Mouse (Mus musculus): ENCODE results near the gene Dnah14. TPM values are rescaled to one million over a fixed set of nuclear protein-coding genes. Genes with fewer than 3 reads are reported as not detected.

Dnah14 gene
- polyA plus RNA-seq, 2 experiments = 0.53 to 2.0 TPM

GRCm38 (mm10) chr1:181628276-181628675, 51.9 kb downstream of the Dnah14 start:
- Histone ChIP-seq H3K9ac (ENCODE audit: low read depth, low read length, severe bottlenecking) (no peak overlapping the region), H3K36me3 (ENCODE audit: control insufficient read depth, insufficient read depth, low read length) (no peaks in the 10 kb centered on the region), H3K4me2 (replicated peaks; ENCODE audit: low read depth, low read length, severe bottlenecking) (no peak overlapping the region), H3K27me3 (ENCODE audit: control insufficient read depth, insufficient read depth, low read length) (no peaks in the 10 kb centered on the region), H3K4me3 (replicated peaks; ENCODE audit: low read length) (no peak overlapping the region), H3K27ac (replicated peaks; ENCODE audit: low read depth, low read length) (no peak overlapping the region), H3K4me1 (ENCODE audit: control insufficient read depth, insufficient read depth, low read length) (peaks cover 6% of the 10 kb centered on the region; the same call in 1 of the 2 replicates), H3K9me3 (ENCODE audit: control insufficient read depth, low read length) (no peaks in the 10 kb centered on the region)
- ATAC-seq (ENCODE audit: low FRiP score, low read depth) (no peak), DNase-seq (ENCODE audit: low spot score) (no peak)
- TF ChIP-seq POLR2A (IDR thresholded peaks at IDR 0.05; ENCODE audit: borderline replicate concordance, extremely low read depth, insufficient read depth, insufficient read length) = no peak
- WGBS = 25% methylated on average over 6 of the region's 6 CpGs

- Histone ChIP-seq H3K36me3 (ENCODE audit: control insufficient read depth, insufficient read depth, low read length) (no peaks in the 10 kb centered on the region), H3K9ac (ENCODE audit: low read depth, low read length, severe bottlenecking) (no peak overlapping the region), H3K27me3 (ENCODE audit: control insufficient read depth, insufficient read depth, low read length) (0 out of 2 replicates have a peak, but pooled peaks cover 3% of the 10 kb centered on the region), H3K9me3 (ENCODE audit: control insufficient read depth, low read length) (no peaks in the 10 kb centered on the region), H3K4me3 (replicated peaks; ENCODE audit: low read length) (no peak overlapping the region), H3K27ac (replicated peaks; ENCODE audit: low read depth, low read length) (no peak overlapping the region), H3K4me2 (replicated peaks; ENCODE audit: low read depth, low read length, severe bottlenecking) (no peak overlapping the region), H3K4me1 (ENCODE audit: control insufficient read depth, insufficient read depth, low read length) (peaks cover 6% of the 10 kb centered on the region; the same call in 1 of the 2 replicates)
- DNase-seq (ENCODE audit: low spot score) (no peak), ATAC-seq (ENCODE audit: low FRiP score, low read depth) (no peak)
- WGBS = 39% methylated on average over 4 of the region's 4 CpGs
- TF ChIP-seq POLR2A (IDR thresholded peaks at IDR 0.05; ENCODE audit: borderline replicate concordance, extremely low read depth, insufficient read depth, insufficient read length) = no peak
These were observed 55.0 kb downstream of the Dnah14 start for GRCm38 (mm10) chr1:181631371-181631770.

GRCm38 (mm10) chr1:181637997-181638713, 61.8 kb downstream of the Dnah14 start:
- H3K27me3 ChIP-seq (ENCODE audit: control insufficient read depth, insufficient read depth, low read length) = 0 out of 2 replicates have a peak, but pooled peaks cover 3% of the 10 kb centered on the region
- H3K9ac ChIP-seq (ENCODE audit: low read depth, low read length, severe bottlenecking) = no peak overlapping the region
- no peak overlapping the region for H3K4me3 ChIP-seq (replicated peaks; ENCODE audit: low read length)
- H3K27ac ChIP-seq (replicated peaks; ENCODE audit: low read depth, low read length) = no peak overlapping the region
- no peaks in the 10 kb centered on the region for H3K36me3 ChIP-seq (ENCODE audit: control insufficient read depth, insufficient read depth, low read length)
- 78% methylated on average over 12 of the region's 12 CpGs for WGBS
- DNase-seq (ENCODE audit: low spot score) (no peak), ATAC-seq (ENCODE audit: low FRiP score, low read depth) (no peak)
- H3K9me3 ChIP-seq (ENCODE audit: control insufficient read depth, low read length) = no peaks in the 10 kb centered on the region
- TF ChIP-seq POLR2A (IDR thresholded peaks at IDR 0.05; ENCODE audit: borderline replicate concordance, extremely low read depth, insufficient read depth, insufficient read length) = no peak
- H3K4me1 ChIP-seq (ENCODE audit: control insufficient read depth, insufficient read depth, low read length) = no peaks in the 10 kb centered on the region
- no peak overlapping the region for H3K4me2 ChIP-seq (replicated peaks; ENCODE audit: low read depth, low read length, severe bottlenecking)

- no peaks in the 10 kb centered on the region for H3K9me3 ChIP-seq (ENCODE audit: control insufficient read depth, low read length)
- no peaks in the 10 kb centered on the region for H3K27me3 ChIP-seq (ENCODE audit: control insufficient read depth, insufficient read depth, low read length)
- H3K27ac ChIP-seq (replicated peaks; ENCODE audit: low read depth, low read length) = no peak overlapping the region
- TF ChIP-seq POLR2A (IDR thresholded peaks at IDR 0.05; ENCODE audit: borderline replicate concordance, extremely low read depth, insufficient read depth, insufficient read length) = no peak
- 76% methylated on average over 2 of the region's 2 CpGs for WGBS
- DNase-seq (ENCODE audit: low spot score) (no peak), ATAC-seq (ENCODE audit: low FRiP score, low read depth) (no peak)
- H3K36me3 ChIP-seq (ENCODE audit: control insufficient read depth, insufficient read depth, low read length) = no peaks in the 10 kb centered on the region
- H3K4me2 ChIP-seq (replicated peaks; ENCODE audit: low read depth, low read length, severe bottlenecking) = no peak overlapping the region
- no peak overlapping the region for H3K9ac ChIP-seq (ENCODE audit: low read depth, low read length, severe bottlenecking)
- no peaks in the 10 kb centered on the region for H3K4me1 ChIP-seq (ENCODE audit: control insufficient read depth, insufficient read depth, low read length)
- H3K4me3 ChIP-seq (replicated peaks; ENCODE audit: low read length) = no peak overlapping the region
These were observed 64.0 kb downstream of the Dnah14 start for GRCm38 (mm10) chr1:181640383-181640782.

- 48% methylated on average over 8 of the region's 8 CpGs for WGBS
- no peak overlapping the region for H3K4me3 ChIP-seq (replicated peaks; ENCODE audit: low read length)
- no peak for ATAC-seq (ENCODE audit: low FRiP score, low read depth)
- DNase-seq (ENCODE audit: low spot score) = no peak
- H3K9ac ChIP-seq (ENCODE audit: low read depth, low read length, severe bottlenecking) = no peak overlapping the region
- H3K27ac ChIP-seq (replicated peaks; ENCODE audit: low read depth, low read length) = no peak overlapping the region
- TF ChIP-seq POLR2A (IDR thresholded peaks at IDR 0.05; ENCODE audit: borderline replicate concordance, extremely low read depth, insufficient read depth, insufficient read length) = no peak
- no peak overlapping the region for H3K4me2 ChIP-seq (replicated peaks; ENCODE audit: low read depth, low read length, severe bottlenecking)
- H3K27me3 ChIP-seq (ENCODE audit: control insufficient read depth, insufficient read depth, low read length) = no peaks in the 10 kb centered on the region
- no peaks in the 10 kb centered on the region for H3K9me3 ChIP-seq (ENCODE audit: control insufficient read depth, low read length)
- H3K4me1 ChIP-seq (ENCODE audit: control insufficient read depth, insufficient read depth, low read length) = no peaks in the 10 kb centered on the region
- H3K36me3 ChIP-seq (ENCODE audit: control insufficient read depth, insufficient read depth, low read length) = no peaks in the 10 kb centered on the region
These were observed 71.1 kb downstream of the Dnah14 start for GRCm38 (mm10) chr1:181647467-181647866.

All from limb, embryonic 14.5 days (tissue).